Mouse (Mus musculus) v-Abl transformed pro-B cells (cell line): ENCODE measurements around the gene Lgals3bp.

Experiments
- in situ Hi-C, 2 experiments: fragments of 400-800 bp; cut with MboI; formaldehyde crosslinking; loops; one replicate each; pipeline ENCODE4 v1.15.1; 2025; ENCODE audit not compliant: unreplicated experiment in 2 of 2

The Lgals3bp gene

GRCm38 (mm10) chr11:118426765-118427164 is 24.9 kb upstream of the Lgals3bp start:
- in situ Hi-C loops: loop anchor here in 1 of 2 experiments (25.0 kb wide), 1 partner anchor 564 kb away; the partner anchor contains the start of genes Tha1 and Tmem235

DNA sequence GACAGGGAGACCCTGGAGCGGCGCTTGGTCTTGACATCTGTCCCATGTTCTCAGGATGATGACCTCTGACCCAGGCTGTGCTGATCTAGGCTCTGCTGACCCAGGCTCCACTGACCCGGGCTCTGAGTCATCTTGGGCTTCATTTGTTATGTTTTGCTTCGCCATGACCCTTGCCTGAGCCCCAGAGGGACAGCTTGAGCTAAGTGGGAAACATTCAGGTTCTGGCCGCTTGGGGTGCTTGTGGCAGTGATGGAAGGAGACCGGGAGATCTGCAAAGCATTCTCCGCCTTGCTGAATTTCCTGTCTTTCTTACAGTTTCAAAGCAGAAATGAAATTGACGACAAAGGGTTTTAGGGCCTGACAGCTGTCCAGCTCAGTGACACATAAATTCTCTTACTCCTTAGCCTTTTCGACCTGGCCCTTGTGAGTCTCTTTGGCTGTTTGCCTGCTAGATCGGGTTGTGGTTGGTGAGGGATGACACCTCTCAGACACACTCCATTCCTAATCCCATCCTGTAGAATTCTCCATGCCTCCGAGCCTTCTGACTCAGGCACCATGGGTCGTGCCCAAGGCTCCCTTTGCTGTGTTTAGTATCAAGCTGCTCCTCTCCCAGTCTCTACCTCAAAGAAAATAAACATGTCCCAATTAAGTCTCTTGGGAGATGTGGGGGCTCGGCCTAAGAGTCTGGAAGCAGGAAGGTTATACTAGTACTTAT is 22.9 kb upstream of the Lgals3bp start:
- in situ Hi-C loops: loop anchor here in 1 of 2 experiments (25.0 kb wide), 1 partner anchor 562 kb away; the partner anchor contains the start of genes Tha1 and Tmem235

DNA sequence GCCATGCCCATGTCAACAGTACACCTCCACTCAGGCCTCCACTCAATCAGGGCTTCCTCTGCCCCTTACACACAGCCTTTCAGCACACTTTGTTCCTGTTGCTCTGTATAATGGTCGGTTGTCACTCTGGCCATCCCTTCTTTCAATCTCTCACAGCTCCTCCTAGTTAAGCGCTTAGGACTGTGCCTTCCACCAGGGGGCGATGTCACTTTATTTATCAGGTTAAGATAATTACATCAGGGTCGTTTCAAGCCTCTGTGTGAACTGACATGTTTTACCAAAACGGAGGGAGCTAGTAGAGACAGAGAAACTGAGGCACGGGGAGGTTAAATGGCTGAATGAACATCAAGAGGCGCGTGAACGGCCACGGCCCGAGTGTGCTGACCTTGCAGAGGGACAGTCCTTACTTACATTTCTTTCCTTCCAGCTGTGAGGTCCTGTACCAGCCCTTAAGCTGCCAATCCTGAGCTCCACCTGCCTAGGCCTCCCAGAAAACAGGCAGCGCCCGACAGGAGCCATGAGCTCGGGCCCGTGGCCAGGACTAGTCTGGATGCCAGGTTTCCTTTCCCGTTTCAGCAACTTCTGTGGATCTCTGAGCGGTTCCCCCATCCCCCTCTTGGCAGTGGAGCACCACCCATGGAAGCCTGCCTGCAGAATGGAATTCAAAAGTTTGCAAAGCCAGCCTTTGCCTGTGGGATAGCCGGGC is 21.5 kb upstream of the Lgals3bp start:
- in situ Hi-C loops: no loop called here

- in situ Hi-C loops: no loop called here
Observed at GRCm38 (mm10) chr11:118420261-118420660, 18.4 kb upstream of the Lgals3bp start.

DNA sequence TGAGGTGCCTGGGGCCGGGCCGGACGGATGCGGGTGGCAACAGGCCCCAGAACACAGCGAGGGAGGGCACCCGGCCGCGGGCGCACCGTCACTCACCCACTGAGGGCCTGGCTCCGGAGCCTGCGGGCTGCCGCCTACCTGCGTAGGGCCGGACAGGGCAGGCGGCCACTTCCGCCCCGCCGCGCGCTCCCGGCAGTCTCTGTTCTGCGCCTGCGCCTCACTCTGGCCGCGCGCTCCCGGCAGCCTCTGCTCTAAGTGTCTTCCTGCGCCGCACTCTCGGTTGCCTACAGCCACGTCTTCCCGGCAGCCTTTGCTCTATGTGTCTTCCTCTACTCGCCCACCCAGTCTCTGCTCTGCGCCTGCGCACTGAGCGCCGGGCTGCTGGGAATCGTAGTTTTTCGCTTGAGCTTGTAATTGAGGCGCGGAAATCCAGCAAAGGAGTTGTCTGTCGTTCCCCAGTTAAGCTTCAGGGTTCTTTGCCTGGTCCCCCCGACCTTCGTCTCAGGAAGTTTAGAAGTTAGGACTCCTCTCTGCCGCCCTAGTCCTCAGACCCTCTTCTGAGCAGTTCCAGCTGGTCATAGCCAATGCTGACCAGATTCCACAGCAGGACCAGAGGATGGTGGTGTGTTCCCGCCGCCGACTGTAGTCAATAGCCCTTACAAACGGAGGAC is 17.1 kb upstream of the Lgals3bp start, which contains the start of gene Cant1:
Gene Cant1, minus strand, starts transcription at position 253 of the 671 bp plus-strand sequence.
- in situ Hi-C loops: no loop called here

GRCm38 (mm10) chr11:118418442-118418833 is 16.5 kb upstream of the Lgals3bp start:
- in situ Hi-C loops: no loop called here

- in situ Hi-C loops: no loop called here
Observed at GRCm38 (mm10) chr11:118417496-118417895, 15.6 kb upstream of the Lgals3bp start.

DNA sequence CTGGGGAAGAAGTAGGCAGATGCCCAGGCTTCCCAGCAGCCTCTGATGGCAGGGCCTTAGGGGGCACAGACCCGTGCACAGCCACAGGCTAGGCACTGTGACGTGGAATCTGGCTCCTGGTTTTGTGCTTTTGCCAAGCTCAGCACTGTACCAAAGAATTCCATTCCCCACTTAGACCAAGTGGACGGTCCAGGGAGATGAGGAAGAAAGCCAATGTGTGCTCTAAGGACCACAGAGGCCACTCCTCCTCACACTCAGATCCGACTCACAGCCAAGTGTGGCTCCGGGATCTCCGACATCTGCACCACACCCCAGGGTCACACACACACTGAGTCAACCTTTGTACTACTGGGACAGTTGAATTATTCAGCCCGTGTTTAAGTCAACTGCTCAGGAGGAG is 14.2 kb upstream of the Lgals3bp start:
- in situ Hi-C loops: no loop called here

GRCm38 (mm10) chr11:118415630-118416029 is 13.7 kb upstream of the Lgals3bp start:
- in situ Hi-C loops: no loop called here

- in situ Hi-C loops: no loop called here
Observed at GRCm38 (mm10) chr11:118414270-118414669, 12.4 kb upstream of the Lgals3bp start.

GRCm38 (mm10) chr11:118413055-118413454 is 11.2 kb upstream of the Lgals3bp start:
- in situ Hi-C loops: no loop called here

DNA sequence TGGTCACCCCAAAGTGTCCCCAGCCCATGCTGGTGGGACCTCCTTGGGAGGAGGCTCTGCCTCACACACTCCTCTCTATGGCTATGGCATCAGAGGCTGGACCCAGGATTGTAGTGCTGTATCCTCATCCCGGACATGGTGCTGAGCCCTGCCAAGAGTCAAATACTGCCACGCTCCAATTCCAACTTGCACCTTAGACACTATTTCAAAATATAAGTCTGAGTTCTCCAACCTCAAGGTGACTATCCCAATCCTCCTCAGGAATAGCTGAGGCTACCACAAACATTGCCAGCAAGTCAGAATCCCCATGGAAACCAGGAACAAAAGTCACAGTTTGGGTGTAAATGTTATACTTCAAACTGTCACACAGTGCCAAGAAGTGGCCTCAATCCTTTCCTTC is 10.7 kb upstream of the Lgals3bp start:
- in situ Hi-C loops: no loop called here

- in situ Hi-C loops: no loop called here
Observed at GRCm38 (mm10) chr11:118411271-118411670, 9.4 kb upstream of the Lgals3bp start.

- in situ Hi-C loops: no loop called here
Observed at GRCm38 (mm10) chr11:118410479-118410878, 8.6 kb upstream of the Lgals3bp start.

- in situ Hi-C loops: no loop called here
Observed at GRCm38 (mm10) chr11:118410073-118410444, 8.2 kb upstream of the Lgals3bp start.

DNA sequence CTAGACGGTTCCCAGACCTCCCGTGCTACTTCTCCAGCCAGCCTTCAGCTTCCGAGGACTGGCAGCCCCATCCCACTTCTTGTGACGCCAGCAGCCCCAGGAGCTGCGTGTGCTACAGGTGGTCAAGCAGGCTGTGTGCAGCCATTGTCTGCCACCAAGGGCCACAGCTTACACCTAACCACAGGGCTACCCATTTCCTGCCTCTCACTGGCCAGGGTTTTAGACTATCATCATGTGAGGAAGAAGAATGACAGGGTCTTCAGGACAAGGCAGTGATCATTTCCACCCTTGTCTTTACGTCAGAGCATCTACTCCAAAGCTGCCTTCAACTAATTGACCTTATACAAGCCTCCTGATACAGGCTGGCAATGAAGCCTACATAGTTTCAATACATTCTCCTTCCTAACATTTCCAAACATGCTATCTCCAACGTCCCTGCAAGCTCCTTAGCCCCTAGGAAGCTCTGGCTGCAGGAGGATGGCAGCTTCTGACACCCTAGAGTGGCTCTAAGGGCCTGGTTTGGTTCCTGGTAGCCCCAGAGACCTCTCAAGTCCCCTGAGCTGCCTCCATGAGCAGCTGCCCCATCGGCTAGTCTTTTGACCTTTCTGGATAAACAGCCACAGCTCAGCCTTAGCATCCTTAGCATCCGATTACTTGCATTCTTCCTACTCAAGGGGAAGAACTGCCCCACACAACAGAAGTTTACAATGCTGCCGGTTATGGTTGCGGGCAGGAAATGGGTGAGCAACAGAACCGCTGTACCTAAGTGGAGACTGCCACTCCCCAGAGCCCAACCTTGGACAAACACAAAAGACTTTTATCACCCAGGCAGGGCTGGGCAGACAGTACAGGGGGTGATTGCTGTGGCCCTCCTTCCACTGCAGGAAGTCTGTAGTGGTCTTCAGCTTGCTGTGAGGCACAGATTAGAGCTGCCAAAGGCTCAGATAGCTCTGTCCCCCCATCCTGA is 7.5 kb upstream of the Lgals3bp start:
- in situ Hi-C loops: no loop called here

GRCm38 (mm10) chr11:118408051-118408740 is 6.3 kb upstream of the Lgals3bp start:
- in situ Hi-C loops: no loop called here

- in situ Hi-C loops: no loop called here
Observed at GRCm38 (mm10) chr11:118407318-118407910, 5.5 kb upstream of the Lgals3bp start.

DNA sequence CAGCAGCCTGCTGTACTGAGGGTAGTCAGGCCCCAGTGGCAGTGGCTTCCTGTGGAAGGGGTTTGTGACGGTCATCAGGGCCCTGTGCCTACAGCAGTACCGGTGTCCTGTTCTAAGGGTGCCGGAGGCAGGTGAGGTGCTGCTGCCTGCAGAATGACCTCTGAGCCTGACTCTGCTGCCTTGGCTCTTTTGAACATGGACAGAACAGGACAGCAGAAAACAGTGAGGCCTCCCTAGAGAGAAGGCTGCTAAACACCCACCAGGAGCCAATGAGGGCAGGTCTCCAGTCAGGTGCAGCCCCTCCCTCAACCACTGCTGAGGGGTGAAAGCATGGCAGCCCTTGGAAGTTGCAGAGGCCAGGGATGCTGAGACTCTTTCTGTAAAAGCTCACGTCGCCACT is 4.6 kb upstream of the Lgals3bp start:
- in situ Hi-C loops: no loop called here
